In the genomic region with DNA sequence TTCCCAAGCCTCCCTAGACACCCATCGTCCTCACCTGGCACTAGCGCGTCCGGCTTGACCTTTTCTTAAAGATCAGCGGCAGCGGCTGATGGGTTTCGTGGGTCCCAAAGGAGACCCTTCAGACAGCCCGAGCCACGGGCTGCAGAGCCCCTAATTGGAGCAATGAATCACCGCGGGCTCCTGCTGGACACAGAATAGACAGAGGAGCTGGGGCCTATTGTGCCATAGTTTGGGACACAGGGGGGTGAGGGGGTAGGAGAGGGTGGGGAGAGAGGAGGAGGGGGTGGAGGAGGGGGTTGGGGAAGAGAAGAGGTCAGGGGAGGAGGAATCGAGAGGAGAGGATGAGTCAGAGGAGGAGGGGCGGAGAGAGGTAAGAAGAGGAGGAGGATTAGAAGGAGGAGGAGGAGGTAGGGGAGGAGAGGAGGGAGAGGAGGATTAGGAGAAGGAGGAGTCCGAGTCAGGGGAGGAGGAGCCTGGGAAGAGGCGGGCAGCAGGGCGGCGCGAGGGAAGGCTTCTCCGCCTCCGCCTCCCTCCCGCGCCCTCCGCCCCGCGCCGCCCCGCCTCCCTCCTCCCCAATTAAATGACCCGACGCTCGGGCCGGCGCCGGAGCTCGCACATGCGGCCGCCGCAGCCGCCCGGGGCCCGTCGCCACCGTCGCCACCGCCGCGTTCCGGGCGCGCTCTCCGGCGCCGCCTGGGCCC, we compare ENCODE assay signal across 8 mouse cellular contexts. TPM values are rescaled to one million over a fixed set of nuclear protein-coding genes. Genes with fewer than 3 reads are reported as not detected.
DNase-seq lines count a peak whose midpoint lies in the region; ATAC-seq lines count a peak whose summit lies in the region.

Gene Gse1, plus strand, starts transcription at position 566 of the 701 bp plus-strand sequence.

- peak within 1 kb of the TSS; percentile 73 for H3K4me2 ChIP-seq in liver, embryonic 16.5 days (ENCODE audit: low read depth, low read length)

- H3K4me3 ChIP-seq in forebrain, embryonic 10.5 days = peak within 1 kb of the TSS; percentile 69
- H3K4me3 ChIP-seq in liver, embryonic 16.5 days (ENCODE audit: low read depth, low read length) = peak within 1 kb of the TSS; percentile 55

- peak; percentile 92 for DNase-seq in NIH3T3 (ENCODE audit: low read depth)
- peak; percentile 23 for DNase-seq in c-Kit-positive CD71-positive TER-119-positive erythroid progenitor cells, embryonic 14.5 days (ENCODE audit: low spot score)
- peak; percentile 79 for DNase-seq in forebrain, embryonic 10.5 days (ENCODE audit: extremely low spot score, low spot score)
- DNase-seq in heart, postnatal 10 days = peak; percentile 88
- peak; percentile 88 to 91 for DNase-seq in kidney, postnatal 4 days
- peak; percentile 79 to 84 for DNase-seq in urinary bladder, postnatal 4 days (ENCODE audit: low spot score in 2 of 2)

- H3K4me1 ChIP-seq in forebrain, embryonic 10.5 days = peaks cover 93% of the 10 kb centered on the region
- H3K4me1 ChIP-seq in liver, embryonic 16.5 days (ENCODE audit: control insufficient read depth, low read depth, low read length) = peaks cover 3% of the 10 kb centered on the region

- no peaks in the 10 kb centered on the region for H3K9me3 ChIP-seq in forebrain, embryonic 10.5 days
- H3K9me3 ChIP-seq in liver, embryonic 16.5 days (replicated peaks; ENCODE audit: control insufficient read depth, low read length) = no peaks in the 10 kb centered on the region

- H3K27ac ChIP-seq in forebrain, embryonic 10.5 days = peak within 1 kb of the TSS; percentile 86
- no peak within 1 kb of the TSS for H3K27ac ChIP-seq in liver, embryonic 16.5 days (ENCODE audit: low read length)

- peak; percentile 75 for ATAC-seq in liver, embryonic 16.5 days (ENCODE audit: low read depth)
- no peak for ATAC-seq in neutrophil, adult 5-6 weeks (ENCODE audit: extremely low read depth, insufficient number of reproducible peaks, low FRiP score, poor library complexity, severe bottlenecking)

- intact Hi-C loops in heart, postnatal 10 days (cut with DNase I) = no loop called here

- WGBS in forebrain, embryonic 10.5 days = 3% methylated on average over 51 of the region's 52 CpGs
- WGBS in liver, embryonic 16.5 days (ENCODE audit: insufficient replicate concordance) = 12% methylated on average over 27 of the region's 52 CpGs

- peak within 1 kb of the TSS; percentile 20; the same call in 1 of the 2 replicates for H3K9ac ChIP-seq in liver, embryonic 16.5 days (ENCODE audit: low read depth, low read length)

- no peaks in the 10 kb centered on the region for H3K36me3 ChIP-seq in forebrain, embryonic 10.5 days (replicated peaks)
- no peaks in the 10 kb centered on the region for H3K36me3 ChIP-seq in liver, embryonic 16.5 days (ENCODE audit: control insufficient read depth, insufficient read depth)

- peaks cover 65% of the 10 kb centered on the region for H3K27me3 ChIP-seq in forebrain, embryonic 10.5 days (ENCODE audit: poor library complexity, severe bottlenecking)
- H3K27me3 ChIP-seq in liver, embryonic 16.5 days (ENCODE audit: control insufficient read depth, insufficient read depth, low read depth, low read length) = peaks cover 54% of the 10 kb centered on the region

RNA-seq across cellular contexts. Expression of gene Gse1, which starts in this region (rescaled TPM):
- polyA plus RNA-seq in forebrain, embryonic 10.5 days (2016; fragmentation: Nextera tagmentation; extraction: Ambion mirVana) = 11.1 and 12.0 TPM in 2 replicates
- 10 to 100 TPM; 32.6 to 34.6 TPM for total RNA-seq in heart, postnatal 10 days (2021)
- polyA plus RNA-seq in liver, embryonic 16.5 days (2015; fragmentation: Nextera tagmentation; extraction: Ambion mirVana) = 7.6 and 9.5 TPM in 2 replicates
- 22.8 and 28.5 TPM in 2 replicates for total RNA-seq in neutrophil, adult 5-6 weeks (2017)

Comparison
In these comparisons a context has a peak if more than half of its experiments do, and no peak if none do; other contexts are left out.
1. DNase-seq: peak in every context shown above with its lines; median percentile 92 in NIH3T3; 90 in kidney, postnatal 4 days; 88 in heart, postnatal 10 days; 82 in urinary bladder, postnatal 4 days; 79 in forebrain, embryonic 10.5 days; 23 in c-Kit-positive CD71-positive TER-119-positive erythroid progenitor cells, embryonic 14.5 days.